Mouse (Mus musculus): ENCODE measurements around the gene Copz2.
A peak's percentile ranks its signal among the peaks of the same experiment; 100 is the strongest.
"Not testable (repeated sequence)": the region's sequence is repeated elsewhere in the genome, so short reads cannot be mapped to it uniquely, and the experiment has no call there.

Copz2 gene

GRCm38 (mm10) chr11:96828881-96829280, 20.8 kb upstream of the Copz2 start:
- DNase-seq (ENCODE audit: low spot score): no peak

- no peak for DNase-seq (ENCODE audit: low spot score)
These were observed 20.3 kb upstream of the Copz2 start for GRCm38 (mm10) chr11:96829403-96829812.

GRCm38 (mm10) chr11:96829813-96830538, 19.7 kb upstream of the Copz2 start, which contains the start of gene Nfe2l1:
Gene Nfe2l1, minus strand, starts transcription at chr11:96829968.
- DNase-seq (ENCODE audit: low spot score): peak; percentile 99

GRCm38 (mm10) chr11:96830539-96831216, 19.0 kb upstream of the Copz2 start:
- DNase-seq (ENCODE audit: low spot score): no peak

GRCm38 (mm10) chr11:96831516-96831915, 18.2 kb upstream of the Copz2 start:
- no peak for DNase-seq (ENCODE audit: low spot score)

GRCm38 (mm10) chr11:96832541-96832940, 17.1 kb upstream of the Copz2 start:
- DNase-seq (ENCODE audit: low spot score): no peak

GRCm38 (mm10) chr11:96832973-96833372, 16.7 kb upstream of the Copz2 start:
- DNase-seq (ENCODE audit: low spot score): no peak

- no peak for DNase-seq (ENCODE audit: low spot score)
These were observed 15.5 kb upstream of the Copz2 start for GRCm38 (mm10) chr11:96834127-96834526.

GRCm38 (mm10) chr11:96837298-96837697, 12.4 kb upstream of the Copz2 start:
- DNase-seq (ENCODE audit: low spot score): no peak

GRCm38 (mm10) chr11:96838341-96838740, 11.3 kb upstream of the Copz2 start:
- no peak for DNase-seq (ENCODE audit: low spot score)

GRCm38 (mm10) chr11:96839428-96839827, 10.2 kb upstream of the Copz2 start:
- DNase-seq (ENCODE audit: low spot score): no peak

- DNase-seq (ENCODE audit: low spot score): no peak
These were observed 9.8 kb upstream of the Copz2 start for GRCm38 (mm10) chr11:96839877-96840276.

- no peak for DNase-seq (ENCODE audit: low spot score)
These were observed 9.4 kb upstream of the Copz2 start for GRCm38 (mm10) chr11:96840290-96840689.

GRCm38 (mm10) chr11:96843627-96844026, 6.0 kb upstream of the Copz2 start:
- DNase-seq (ENCODE audit: low spot score): no peak

- DNase-seq (ENCODE audit: low spot score): no peak
These were observed 2.4 kb upstream of the Copz2 start for GRCm38 (mm10) chr11:96847240-96847639.

- no peak for DNase-seq (ENCODE audit: low spot score)
These were observed 976 bp upstream of the Copz2 start for GRCm38 (mm10) chr11:96848694-96849093.

GRCm38 (mm10) chr11:96849145-96849544, 525 bp upstream of the Copz2 start:
- not testable (repeated sequence) for DNase-seq (ENCODE audit: low spot score)

GRCm38 (mm10) chr11:96857446-96857845, 7.8 kb downstream of the Copz2 start:
- DNase-seq (ENCODE audit: low spot score): no peak

- DNase-seq (ENCODE audit: low spot score): no peak
These were observed 10.0 kb downstream of the Copz2 start for GRCm38 (mm10) chr11:96859635-96860034.

GRCm38 (mm10) chr11:96860564-96860963, 10.9 kb downstream of the Copz2 start:
- DNase-seq (ENCODE audit: low spot score): no peak

GRCm38 (mm10) chr11:96861446-96861845, 11.8 kb downstream of the Copz2 start:
- DNase-seq (ENCODE audit: low spot score): no peak

- peak; percentile 85 for DNase-seq (ENCODE audit: low spot score)
These were observed 12.2 kb downstream of the Copz2 start for GRCm38 (mm10) chr11:96861878-96862289.

- no peak for DNase-seq (ENCODE audit: low spot score)
These were observed 12.9 kb downstream of the Copz2 start for GRCm38 (mm10) chr11:96862534-96862933.
